Mouse (Mus musculus) stomach, postnatal 0 days (tissue): ENCODE results near the gene AI413582. TPM values are rescaled to one million over a fixed set of nuclear protein-coding genes. Genes with fewer than 3 reads are reported as not detected.

Source experiments
- ATAC-seq: fragments of 200-750 bp; cut with Nextera tagmentation; 2 replicates; pipeline ENCODE4 v1.8.0; 2017; ENCODE audit not compliant: low FRiP score, low TSS enrichment
- DNase-seq: peaks from one replicate; pipeline ENCODE4 v3.0.0-alpha.2; 2016; ENCODE audit warnings: low spot score
- H3K27ac ChIP-seq: fragments of 300-500 bp; sonication (generic); replicated peaks from 2 replicates; pipeline ENCODE4 v1.5.1; 2014; ENCODE audit warnings: mild to moderate bottlenecking, control low read depth
- H3K27me3 ChIP-seq: fragments of 300-500 bp; sonication (generic); 2 replicates; pipeline ENCODE4 v1.6.1; 2014; ENCODE audit warnings: low read length; ENCODE audit not compliant: control insufficient read depth, insufficient read depth
- H3K36me3 ChIP-seq: fragments of 300-500 bp; sonication (generic); 2 replicates; pipeline ENCODE4 v1.6.1; 2014; ENCODE audit warnings: low read length, mixed read lengths; ENCODE audit not compliant: control insufficient read depth, insufficient read depth
- H3K4me1 ChIP-seq: fragments of 300-500 bp; sonication (generic); replicated peaks from 2 replicates; pipeline ENCODE4 v1.6.1; 2014; ENCODE audit warnings: antibody characterized with exemption; ENCODE audit not compliant: control insufficient read depth, insufficient read depth
- H3K4me2 ChIP-seq: fragments of 300-500 bp; sonication (generic); replicated peaks from 2 replicates; pipeline ENCODE4 v1.6.1; 2014; ENCODE audit warnings: low read depth, mild to moderate bottlenecking, control low read depth, moderate library complexity
- H3K4me3 ChIP-seq: fragments of 300-500 bp; sonication (generic); 2 replicates; pipeline ENCODE4 v1.5.1; 2014; ENCODE audit warnings: low read depth, low read length, control low read depth
- H3K9ac ChIP-seq: fragments of 300-500 bp; sonication (generic); 2 replicates; pipeline ENCODE4 v1.6.1; 2014; ENCODE audit warnings: mild to moderate bottlenecking, low read length, control low read depth, mixed read lengths
- H3K9me3 ChIP-seq: fragments of 300-500 bp; sonication (generic); 2 replicates; pipeline ENCODE4 v1.6.1; 2016; ENCODE audit warnings: low read length; ENCODE audit not compliant: control insufficient read depth
- CTCF ChIP-seq: IDR thresholded peaks from 2 replicates; pipeline ENCODE4 v1.5.1; 2016; ENCODE audit warnings: antibody characterized with exemption, low read depth, mild to moderate bottlenecking, moderate library complexity
- EP300 ChIP-seq: optimal IDR thresholded peaks from 2 replicates; pipeline ENCODE3; 2016; ENCODE audit warnings: antibody characterized with exemption
- WGBS: fragments of 180-500 bp; shearing (Covaris S2); extraction: QIAGEN DNeasy Blood & Tissue Kit; methylation state at CpG from one replicate; pipeline ENCODE4 v1.1.7; 2014; 5-methylcytosine and 5-hydroxymethylcytosine counted together
- polyA plus RNA-seq: library from polyadenylated mRNA; unstranded; fragments of >200 nt; fragmentation: Nextera tagmentation; extraction: Ambion mirVana; gene quantifications from 2 replicates; pipeline ENCODE4 v1.2.1, GENCODE M21; 2015

AI413582 gene
- polyA plus RNA-seq, 1 experiment from 2014 or later = 37.1 TPM

DNA sequence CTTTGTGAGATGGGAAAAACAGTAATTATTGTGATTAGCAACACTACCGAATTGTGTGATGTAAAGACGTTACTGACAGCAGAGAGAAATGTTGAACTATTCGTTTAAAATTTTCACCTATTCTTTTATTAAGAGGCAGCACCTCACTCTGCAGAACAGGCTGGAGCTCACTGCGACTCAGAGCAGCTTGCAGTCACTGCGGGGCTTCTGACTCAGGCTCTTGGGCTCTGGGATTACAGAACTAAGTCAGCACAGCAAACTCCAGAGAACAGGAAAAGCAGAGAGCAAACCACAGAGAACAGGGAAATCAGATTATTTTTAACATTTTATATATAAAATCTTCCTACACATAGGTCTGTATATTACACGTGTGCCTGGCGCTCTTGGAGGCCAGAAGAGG, 44.0 kb upstream of the AI413582 start:
- Histone ChIP-seq H3K4me1 (no peaks in the 10 kb centered on the region), H3K36me3 (no peaks in the 10 kb centered on the region; the same call in 1 of the 2 replicates), H3K4me3 (no peak overlapping the region), H3K27me3 (no peaks in the 10 kb centered on the region), H3K27ac (no peak overlapping the region), H3K4me2 (no peak overlapping the region), H3K9ac (no peak overlapping the region), H3K9me3 (no peaks in the 10 kb centered on the region)
- DNase-seq (no peak), ATAC-seq (no peak)
- TF ChIP-seq EP300 (no peak), CTCF (no peak)
- WGBS = 81% methylated on average over 7 of the region's 7 CpGs

GRCm38 (mm10) chr17:27603522-27604234, 38.1 kb upstream of the AI413582 start:
- no peak overlapping the region for H3K9ac ChIP-seq
- TF ChIP-seq EP300 (no peak), CTCF (no peak)
- H3K4me2 ChIP-seq = no peak overlapping the region
- H3K4me3 ChIP-seq = no peak overlapping the region
- no peaks in the 10 kb centered on the region for H3K9me3 ChIP-seq
- H3K27me3 ChIP-seq = no peaks in the 10 kb centered on the region
- H3K4me1 ChIP-seq = peaks cover 2% of the 10 kb centered on the region; the same call in 1 of the 2 replicates
- ATAC-seq (no peak), DNase-seq (no peak)
- H3K36me3 ChIP-seq = no peaks in the 10 kb centered on the region; the same call in 1 of the 2 replicates
- WGBS = 70% methylated on average over 21 of the region's 21 CpGs
- H3K27ac ChIP-seq = no peak overlapping the region

GRCm38 (mm10) chr17:27603036-27603435, 37.5 kb upstream of the AI413582 start:
- DNase-seq = no peak
- H3K9ac ChIP-seq = no peak overlapping the region

GRCm38 (mm10) chr17:27600869-27601268, 35.3 kb upstream of the AI413582 start:
- no peak overlapping the region for H3K9ac ChIP-seq
- no peak for DNase-seq
- no peaks in the 10 kb centered on the region for H3K27me3 ChIP-seq
- H3K4me1 ChIP-seq = peaks cover 2% of the 10 kb centered on the region; the same call in 1 of the 2 replicates
- H3K36me3 ChIP-seq = no peaks in the 10 kb centered on the region
- H3K4me2 ChIP-seq = no peak overlapping the region
- 0 out of 2 replicates have a peak, but pooled peaks have one; percentile 35 for ATAC-seq
- no peak overlapping the region for H3K4me3 ChIP-seq
- TF ChIP-seq EP300 = no peak
- TF ChIP-seq CTCF = no peak
- no peaks in the 10 kb centered on the region for H3K9me3 ChIP-seq
- 69% methylated on average over 5 of the region's 5 CpGs for WGBS
- H3K27ac ChIP-seq = no peak overlapping the region

More at GRCm38 (mm10) chr17:27603036-27603435, 37.5 kb upstream of the AI413582 start:
- Histone ChIP-seq H3K4me2 (no peak overlapping the region), H3K4me1 (peaks cover 2% of the 10 kb centered on the region; the same call in 1 of the 2 replicates), H3K27ac (no peak overlapping the region), H3K27me3 (no peaks in the 10 kb centered on the region), H3K36me3 (no peaks in the 10 kb centered on the region; the same call in 1 of the 2 replicates), H3K4me3 (no peak overlapping the region), H3K9me3 (no peaks in the 10 kb centered on the region)
- 90% methylated on average over 2 of the region's 2 CpGs for WGBS
- ATAC-seq = no peak
- TF ChIP-seq CTCF (no peak), EP300 (no peak)

GRCm38 (mm10) chr17:27600286-27600685, 34.7 kb upstream of the AI413582 start:
- TF ChIP-seq EP300 (no peak), CTCF (no peak)
- no peaks in the 10 kb centered on the region for H3K36me3 ChIP-seq
- no peaks in the 10 kb centered on the region for H3K9me3 ChIP-seq
- DNase-seq (no peak), ATAC-seq (no peak)
- no peak overlapping the region for H3K4me2 ChIP-seq
- H3K27me3 ChIP-seq = no peaks in the 10 kb centered on the region
- peaks cover 2% of the 10 kb centered on the region; the same call in 1 of the 2 replicates for H3K4me1 ChIP-seq
- 78% methylated on average over 3 of the region's 3 CpGs for WGBS
- H3K9ac ChIP-seq = no peak overlapping the region
- H3K27ac ChIP-seq = no peak overlapping the region
- no peak overlapping the region for H3K4me3 ChIP-seq
